Mouse (Mus musculus) cerebellum, postnatal 10 days (tissue): ENCODE measurements around the gene Zmiz2.
"Not testable (repeated sequence)": the region's sequence is repeated elsewhere in the genome, so short reads cannot be mapped to it uniquely, and the experiment has no call there.

ENCODE experiments used
- DNase-seq, 2 experiments: peaks; one replicate each; pipeline ENCODE4 v3.0.0; 2021; ENCODE audit warnings: mixed read lengths in 2 of 2

Zmiz2 gene

GRCm38 (mm10) chr11:6420722-6421350, 32.0 kb downstream of the Zmiz2 start:
- peak in 1 of 2 experiments; percentile 7 for DNase-seq

GRCm38 (mm10) chr11:6430186-6430585, 41.3 kb downstream of the Zmiz2 start:
- DNase-seq = no peak

GRCm38 (mm10) chr11:6436442-6436841, 47.6 kb downstream of the Zmiz2 start:
- DNase-seq = peak; percentile 79 to 81

GRCm38 (mm10) chr11:6437667-6438066, 48.8 kb downstream of the Zmiz2 start:
- DNase-seq = no peak

GRCm38 (mm10) chr11:6440171-6440570, 51.3 kb downstream of the Zmiz2 start:
- no peak for DNase-seq

- no peak for DNase-seq
These were observed 53.7 kb downstream of the Zmiz2 start for GRCm38 (mm10) chr11:6442566-6442965.

GRCm38 (mm10) chr11:6443102-6443501, 54.2 kb downstream of the Zmiz2 start:
- DNase-seq = no peak

- no peak for DNase-seq
These were observed 54.8 kb downstream of the Zmiz2 start for GRCm38 (mm10) chr11:6443727-6444076.

GRCm38 (mm10) chr11:6444077-6444853, 55.4 kb downstream of the Zmiz2 start, which contains the start of gene H2afv:
Gene H2afv, minus strand, starts transcription at chr11:6444443.
- peak; percentile 100 for DNase-seq

GRCm38 (mm10) chr11:6445441-6445840, 56.6 kb downstream of the Zmiz2 start:
- DNase-seq = no peak

GRCm38 (mm10) chr11:6445951-6446350, 57.1 kb downstream of the Zmiz2 start:
- no peak for DNase-seq

- no peak for DNase-seq
These were observed 58.6 kb downstream of the Zmiz2 start for GRCm38 (mm10) chr11:6447493-6447892.

GRCm38 (mm10) chr11:6448155-6448554, 59.3 kb downstream of the Zmiz2 start:
- DNase-seq = not testable (repeated sequence)
